Mouse (Mus musculus) lung, adult 2 months (tissue): ENCODE results near the gene Phb2.

Source experiments
- CTCF ChIP-seq: fragments of 200-500 bp; IDR thresholded peaks from 2 replicates; pipeline ENCODE4 v1.5.1; 2011; ENCODE audit warnings: mild to moderate bottlenecking, low read length, control low read depth; ENCODE audit not compliant: insufficient read depth
- POLR2A ChIP-seq: fragments of 200-500 bp; IDR thresholded peaks from 2 replicates; pipeline ENCODE4 v1.6.1; 2011; ENCODE audit warnings: low read depth, mild to moderate bottlenecking, control low read depth, low read length, borderline replicate concordance; ENCODE audit errors: extremely low read depth

GRCm38 (mm10) chr6:124662477-124663423, 49.4 kb upstream of the Phb2 start, which contains the start of gene Lpcat3:
- TF ChIP-seq CTCF, result peak; percentile 33; the same call in 1 of the 2 replicates
- no peak for TF ChIP-seq POLR2A
